Mouse (Mus musculus) activated CD4-positive, CD25-positive, alpha-beta regulatory T cell, adult 4 months (primary cell): ENCODE data around the gene Hhipl2. TPM values are rescaled to one million over a fixed set of nuclear protein-coding genes. Genes with fewer than 3 reads are reported as not detected.
"Not testable (repeated sequence)": the region's sequence is repeated elsewhere in the genome, so short reads cannot be mapped to it uniquely, and the experiment has no call there.

Experiments
- ATAC-seq: one replicate; pipeline ENCODE4 v1.8.0; 2017
- polyA plus RNA-seq, 2 experiments: library from polyadenylated mRNA; unstranded; fragments of 100-300 nt; shearing (Covaris generic); gene quantifications; one replicate each; pipeline ENCODE4 v1.2.1; 2017

Gene Hhipl2
- not detected for polyA plus RNA-seq

DNA sequence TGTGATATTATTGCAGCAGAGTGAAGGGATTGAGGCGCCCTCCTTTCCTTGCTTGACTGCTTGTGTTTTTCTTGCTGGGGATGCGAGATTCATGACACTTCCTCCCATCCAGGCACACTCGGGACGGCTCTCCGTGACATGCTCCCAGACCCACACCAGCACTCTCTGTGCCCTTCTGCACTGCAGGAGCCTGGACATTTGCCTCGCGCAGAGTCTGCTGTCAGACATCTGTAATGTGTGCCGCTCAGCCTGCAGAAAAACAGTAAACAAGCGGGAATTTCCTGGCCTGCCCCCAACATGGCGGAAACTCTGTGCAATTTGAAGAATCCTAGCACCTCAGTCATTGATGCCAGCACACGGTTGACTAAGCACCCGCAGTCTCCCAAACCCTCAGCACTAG is at the start of gene Hhipl2:
TSS of gene Hhipl2 (plus strand) at position 343 of the 400 bp plus-strand sequence.
- no peak for ATAC-seq

- peak; percentile 5 for ATAC-seq
Observed at GRCm38 (mm10) chr1:183368601-183369400, 49.2 kb upstream of the Hhipl2 start.

- ATAC-seq = peak; percentile 99
Observed at GRCm38 (mm10) chr1:183369427-183370014, 48.5 kb upstream of the Hhipl2 start, which contains the start of gene Mia3. Gene Mia3, minus strand, starts transcription at chr1:183369553.

DNA sequence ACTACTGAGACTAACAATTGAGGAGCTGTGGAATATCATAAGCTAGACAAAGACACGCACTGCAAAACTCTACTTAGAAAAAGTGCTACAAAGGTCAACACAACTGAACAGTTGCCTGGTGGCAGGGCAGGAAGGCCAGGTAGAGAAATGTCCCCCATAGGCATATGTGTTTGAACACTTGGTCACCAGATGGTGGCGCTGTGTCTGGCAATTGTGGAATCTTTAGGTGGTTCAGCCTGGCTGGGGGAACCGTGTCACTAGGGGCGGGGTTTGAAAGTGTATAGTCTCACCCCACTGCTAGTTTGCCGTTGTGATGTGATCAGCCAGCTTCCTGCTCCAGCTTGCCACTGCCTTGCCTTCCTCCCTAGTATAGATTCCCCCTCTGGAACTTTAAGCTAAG is 43.3 kb upstream of the Hhipl2 start:
- no peak for ATAC-seq

DNA sequence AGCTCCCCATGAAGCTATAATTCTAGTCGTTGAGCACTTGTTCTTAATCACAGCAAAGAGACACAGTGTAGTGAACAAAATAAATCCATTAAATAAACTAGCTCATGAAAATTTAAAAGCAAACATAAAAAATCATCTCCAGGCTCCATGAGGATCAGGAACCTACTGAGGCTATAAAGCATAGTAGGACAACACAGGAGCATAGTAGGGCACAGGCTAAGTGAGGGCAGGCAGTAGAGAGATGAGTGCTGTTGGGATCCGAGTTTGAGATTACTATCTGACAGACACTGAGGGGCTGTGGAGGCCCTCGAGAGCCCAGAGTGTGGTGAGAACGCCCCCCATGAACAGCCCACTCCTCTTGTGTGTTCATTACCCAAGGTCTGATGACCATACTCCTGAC is 41.0 kb upstream of the Hhipl2 start:
- no peak for ATAC-seq

- no peak for ATAC-seq
Observed at GRCm38 (mm10) chr1:183378321-183378941, 39.6 kb upstream of the Hhipl2 start.

GRCm38 (mm10) chr1:183379376-183379775 is 38.6 kb upstream of the Hhipl2 start:
- ATAC-seq = not testable (repeated sequence)

DNA sequence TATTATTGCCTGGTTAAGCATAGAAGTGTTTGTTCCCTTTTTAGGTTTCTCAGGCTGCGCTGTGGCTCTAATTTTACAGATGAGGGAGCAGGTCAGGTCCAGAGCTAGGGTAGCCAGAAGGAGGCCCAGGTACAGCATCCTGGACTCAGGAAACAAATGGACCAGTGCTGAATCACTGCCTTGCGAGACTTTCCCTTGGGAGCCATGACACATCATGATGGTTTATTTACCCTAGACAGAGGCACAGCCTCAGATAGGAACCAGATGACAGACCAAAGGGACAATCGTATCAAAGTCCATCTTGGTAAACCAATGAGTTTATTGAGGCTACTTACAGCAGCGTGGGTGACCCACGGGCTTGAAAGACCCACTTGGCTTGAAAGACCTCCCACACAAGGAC is 36.2 kb upstream of the Hhipl2 start:
- ATAC-seq = no peak

GRCm38 (mm10) chr1:183382621-183383020 is 35.4 kb upstream of the Hhipl2 start:
- no peak for ATAC-seq

- not testable (repeated sequence) for ATAC-seq
Observed at GRCm38 (mm10) chr1:183387421-183387820, 30.6 kb upstream of the Hhipl2 start.

DNA sequence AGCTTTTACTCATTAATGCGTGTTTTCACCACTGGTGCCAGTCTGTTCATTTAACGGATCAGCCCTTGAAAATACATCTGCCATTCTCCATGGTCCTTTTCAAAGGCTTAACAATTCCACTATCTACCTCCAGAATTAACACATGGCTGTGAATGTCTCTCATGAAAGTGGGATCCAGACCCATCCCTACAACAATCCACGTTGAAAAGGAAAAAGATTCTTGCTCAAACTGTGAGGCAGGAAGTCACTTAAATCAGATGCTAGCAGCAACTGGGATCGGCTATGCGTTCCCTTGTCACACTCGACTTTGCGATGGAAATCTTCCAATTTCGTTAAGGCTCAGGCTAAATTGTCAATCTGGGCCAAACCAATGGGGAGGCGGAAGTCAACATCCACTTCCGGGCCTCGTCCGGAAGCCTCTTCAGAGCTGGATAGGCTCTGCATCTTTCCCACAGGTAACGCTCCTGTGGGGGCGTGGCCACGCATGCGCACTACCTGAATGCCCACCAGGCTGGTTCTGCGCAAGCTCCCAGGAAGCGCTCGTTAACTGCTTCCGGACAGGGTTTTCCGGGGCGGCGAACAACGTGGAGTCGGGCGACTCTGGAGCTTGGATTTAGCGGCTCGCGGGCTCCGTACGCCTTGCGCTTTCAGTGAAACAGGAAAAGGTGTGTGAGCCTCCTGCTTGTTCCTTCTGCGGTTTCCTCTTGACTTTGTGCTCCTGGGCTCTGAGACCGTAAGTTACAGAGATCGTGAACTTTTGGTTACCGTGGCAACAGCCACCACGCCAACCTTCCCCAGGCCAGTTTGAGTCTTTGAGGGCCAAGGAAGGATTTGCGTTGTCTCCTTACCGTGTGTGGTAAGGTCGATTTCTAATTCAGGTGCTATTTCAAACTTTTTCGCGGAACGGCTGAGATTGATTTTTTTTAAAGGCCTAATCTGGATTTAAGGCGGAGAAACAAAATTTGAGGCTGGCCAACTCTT is 29.3 kb upstream of the Hhipl2 start, which contains the start of gene Taf1a:
TSS of gene Taf1a (plus strand) at position 556 of the 981 bp plus-strand sequence.
- peak; percentile 98 for ATAC-seq

- ATAC-seq = no peak
Observed at GRCm38 (mm10) chr1:183403396-183403795, 14.6 kb upstream of the Hhipl2 start.

DNA sequence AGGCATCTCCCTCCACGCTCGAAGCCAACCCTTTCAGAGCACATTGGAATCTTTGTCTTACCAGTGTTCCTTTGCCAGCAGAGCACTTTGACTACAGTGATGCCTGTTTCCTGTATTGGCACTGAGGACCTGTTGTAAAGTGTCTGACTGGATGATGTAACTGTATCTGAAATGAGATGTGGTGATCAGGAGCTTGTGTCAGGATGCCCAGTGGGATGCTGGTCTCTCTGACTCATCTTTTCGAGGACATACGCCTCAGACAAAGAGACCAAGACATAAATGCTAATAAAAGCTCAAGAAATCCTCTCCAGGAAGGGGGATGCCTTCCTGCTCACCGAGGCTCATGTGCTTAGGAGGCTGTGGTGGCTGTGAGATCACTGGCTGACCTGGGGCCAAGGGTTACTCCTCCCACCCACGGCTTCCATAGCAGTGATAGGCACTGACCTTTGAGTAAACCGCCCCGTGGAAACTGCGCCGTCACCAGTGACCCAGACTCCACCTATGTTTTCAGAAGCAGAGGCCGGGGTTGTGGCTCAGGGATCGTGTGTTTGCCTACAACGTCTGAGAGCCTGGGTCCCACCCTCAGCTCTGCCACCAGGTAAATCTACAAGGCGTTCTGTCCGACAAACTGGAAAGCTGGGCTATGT is 3.8 kb upstream of the Hhipl2 start:
- ATAC-seq = no peak

GRCm38 (mm10) chr1:183419741-183420140 is 1.7 kb downstream of the Hhipl2 start:
- no peak for ATAC-seq

GRCm38 (mm10) chr1:183420296-183420695 is 2.3 kb downstream of the Hhipl2 start:
- no peak for ATAC-seq

DNA sequence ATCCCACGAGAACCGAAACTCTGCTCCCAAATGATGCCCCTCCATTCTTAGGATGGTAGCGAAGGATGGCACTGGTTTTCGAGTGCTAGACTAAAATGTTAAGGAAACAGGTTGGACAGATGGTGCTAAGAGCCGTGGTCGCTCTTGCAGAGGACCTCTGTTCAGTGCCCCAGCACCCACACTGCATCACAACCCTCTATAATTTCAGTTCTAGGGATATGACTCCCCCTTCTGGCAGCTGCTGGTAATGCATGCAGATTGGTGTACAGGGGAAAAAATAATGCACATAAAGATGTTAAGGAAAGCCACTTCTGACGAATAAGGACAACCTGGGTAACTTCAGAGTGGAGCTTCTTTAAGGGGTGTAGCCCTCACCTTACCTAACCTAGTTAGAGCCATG is 6.1 kb downstream of the Hhipl2 start:
- ATAC-seq = no peak

DNA sequence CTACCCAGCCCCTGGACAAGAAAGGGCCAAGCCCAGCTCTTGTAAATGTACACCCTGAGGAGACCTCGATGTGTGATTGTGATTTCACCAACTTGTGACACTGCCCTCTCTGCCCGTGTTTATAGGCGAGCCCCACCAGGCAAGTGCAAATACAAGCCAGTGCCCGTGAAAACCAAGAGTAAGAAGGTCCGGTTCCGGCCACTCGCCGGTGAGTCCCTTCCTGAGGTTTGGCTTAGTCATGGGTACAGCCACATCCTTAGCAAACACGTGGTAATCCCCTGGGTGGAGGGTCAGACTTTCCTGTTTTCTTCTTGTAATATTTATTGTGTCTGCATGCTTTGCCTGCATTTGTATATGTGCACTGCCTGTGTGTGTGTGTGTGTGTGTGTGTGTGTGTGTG is 16.9 kb downstream of the Hhipl2 start:
- no peak for ATAC-seq

GRCm38 (mm10) chr1:183439036-183439435 is 21.0 kb downstream of the Hhipl2 start:
- ATAC-seq = no peak

DNA sequence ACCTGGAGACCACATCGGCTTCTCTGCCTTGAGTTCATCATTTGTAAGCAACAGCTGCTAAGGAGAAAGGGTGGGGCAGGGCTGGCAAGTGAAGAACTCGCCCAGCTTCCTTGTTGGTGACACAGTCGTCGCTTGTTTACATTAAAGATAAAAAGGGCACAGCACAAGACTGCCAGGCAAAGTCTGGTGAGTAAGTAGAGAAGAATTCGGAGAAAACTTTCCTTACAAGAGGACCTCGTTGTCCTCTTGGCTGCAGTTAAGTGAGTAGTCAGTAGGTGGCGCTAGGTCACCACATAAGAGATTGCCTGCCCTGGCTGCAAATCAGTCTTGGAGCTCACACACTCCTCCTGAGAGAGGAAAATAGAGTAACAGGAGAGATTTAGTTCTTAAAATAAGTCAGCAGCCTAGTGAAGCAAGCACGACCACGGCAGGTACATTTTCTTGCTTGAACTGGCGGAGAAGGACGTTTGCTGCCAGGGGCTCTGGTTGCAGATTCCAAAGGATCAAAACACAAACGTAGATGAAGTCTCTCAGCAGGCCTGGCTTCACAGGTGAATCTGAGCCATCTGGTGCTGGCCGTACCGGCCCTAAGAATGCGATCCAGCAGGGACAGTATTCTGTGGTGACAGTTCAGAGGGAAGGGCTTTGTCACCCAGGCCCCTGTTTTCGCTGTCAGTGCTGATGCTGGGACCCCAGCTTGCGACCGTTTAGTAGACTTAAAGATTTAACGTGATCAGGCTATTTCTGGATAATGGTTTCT is 24.2 kb downstream of the Hhipl2 start:
- peak; percentile 52 for ATAC-seq

- no peak for ATAC-seq
Observed at GRCm38 (mm10) chr1:183453066-183453465, 35.1 kb downstream of the Hhipl2 start.
